Mouse (Mus musculus) thymus, adult 2 months (tissue): ENCODE results near the gene Ctsj.

ENCODE experiments used
- CTCF ChIP-seq: fragments of 200-500 bp; IDR thresholded peaks from 2 replicates; pipeline ENCODE4 v1.5.1; 2012; ENCODE audit warnings: mild to moderate bottlenecking, control low read depth, low read length, moderate library complexity, borderline replicate concordance; ENCODE audit not compliant: control insufficient read depth, poor library complexity, insufficient read depth; ENCODE audit errors: extremely low read depth
- POLR2A ChIP-seq: fragments of 200-500 bp; IDR thresholded peaks from 2 replicates; pipeline ENCODE4 v1.6.1; 2012; ENCODE audit warnings: mild to moderate bottlenecking, low read length, control low read depth, moderate library complexity; ENCODE audit not compliant: control insufficient read depth, poor library complexity, insufficient read depth; ENCODE audit errors: extremely low read depth

- no peak for TF ChIP-seq CTCF
- TF ChIP-seq POLR2A: no peak
Observed at GRCm38 (mm10) chr13:61022785-61023184, 17.0 kb upstream of the Ctsj start.
